ENCODE assay signal across 21 mouse cellular contexts in the genomic region with DNA sequence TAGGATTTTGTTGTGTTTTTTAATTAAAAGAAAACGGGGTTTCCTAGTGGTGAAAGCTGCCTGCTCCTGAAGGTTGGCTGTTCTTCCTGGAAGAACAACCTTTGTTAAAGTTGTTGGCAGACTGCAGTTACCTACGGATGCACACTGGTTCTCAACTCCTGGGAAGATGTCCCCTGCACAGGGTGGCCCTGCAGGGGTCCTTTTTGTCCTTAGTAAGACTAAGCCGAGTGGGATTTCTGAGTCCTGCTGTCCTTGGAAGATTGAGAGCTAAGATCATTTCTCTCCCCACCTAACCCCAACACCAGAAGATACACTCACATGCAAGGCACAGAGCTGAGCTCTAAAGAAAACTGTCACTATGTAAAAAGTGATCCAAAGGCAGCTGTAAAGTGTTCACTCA. TPM values are rescaled to one million over a fixed set of nuclear protein-coding genes. Genes with fewer than 3 reads are reported as not detected.
DNase-seq lines count a peak whose midpoint lies in the region; ATAC-seq and TF ChIP-seq lines count a peak whose summit lies in the region.
"Had no signal": no experiment of that assay in that cellular context is flagged by ENCODE, and none has a peak within 500 bp of the region (broad histone marks: within the 10 kb centered on the region; RNA-seq: fewer than 3 reads in every experiment).

No protein-coding gene starts in this region.

- no peak for TF ChIP-seq CTCF in gastrocnemius, adult 2 months (IDR thresholded peaks at IDR 0.05)
- no peak for TF ChIP-seq CTCF in midbrain, postnatal 0 days (IDR thresholded peaks at IDR 0.05)
- no peak for TF ChIP-seq CTCF in E14TG2a.4 (conservative IDR thresholded peaks at IDR 0.05; ENCODE audit: low read length)

- H3K27me3 ChIP-seq in midbrain, embryonic 10.5 days (ENCODE audit: low read depth, poor library complexity, severe bottlenecking): peaks cover 31% of the 10 kb centered on the region; the same call in 1 of the 2 replicates
- no peaks in the 10 kb centered on the region for H3K27me3 ChIP-seq in midbrain, postnatal 0 days (ENCODE audit: insufficient read depth, low read length)
- H3K27me3 ChIP-seq in E14TG2a.4 (ENCODE audit: insufficient read depth, low read length): no peaks in the 10 kb centered on the region
- peaks cover 11% of the 10 kb centered on the region for H3K27me3 ChIP-seq in embryonic facial prominence, embryonic 10.5 days (replicated peaks; ENCODE audit: low read depth, poor library complexity, severe bottlenecking)
- H3K27me3 ChIP-seq: limb, embryonic 15.5 days; neural tube, embryonic 12.5 days had no signal

- ATAC-seq in midbrain, postnatal 0 days (ENCODE audit: low FRiP score): no peak
- ATAC-seq: activated CD4-positive, CD25-positive, alpha-beta regulatory T cell, adult 4 months; CD4-positive, CD25-positive, alpha-beta regulatory T cell, adult 4 months; hindbrain, embryonic 16.5 days; intestine, embryonic 16.5 days; midbrain, embryonic 13.5 days had no signal

- peak overlapping the region; percentile 51; the same call in 1 of the 2 replicates for H3K27ac ChIP-seq in gastrocnemius, adult 2 months
- peak overlapping the region; percentile 58 for H3K27ac ChIP-seq in midbrain, embryonic 10.5 days (replicated peaks)
- no peak overlapping the region for H3K27ac ChIP-seq in midbrain, postnatal 0 days (ENCODE audit: low read depth, low read length)
- H3K27ac ChIP-seq in embryonic facial prominence, embryonic 10.5 days (replicated peaks): 0 out of 2 replicates have a peak overlapping the region, but pooled peaks have one; percentile 24
- H3K27ac ChIP-seq: limb, embryonic 15.5 days; liver, embryonic 15.5 days; midbrain, embryonic 13.5 days; neural tube, embryonic 12.5 days had no signal

- WGBS in midbrain, embryonic 10.5 days: 2% methylated on average over 3 of the region's 3 CpGs
- 18% methylated on average over 3 of the region's 3 CpGs for WGBS in midbrain, postnatal 0 days
- WGBS in embryonic facial prominence, embryonic 10.5 days: 12% methylated on average over 3 of the region's 3 CpGs

- no peaks in the 10 kb centered on the region for H3K9me3 ChIP-seq in midbrain, embryonic 10.5 days (replicated peaks)
- H3K9me3 ChIP-seq in midbrain, postnatal 0 days (ENCODE audit: low read length): no peaks in the 10 kb centered on the region
- H3K9me3 ChIP-seq in E14TG2a.4 (ENCODE audit: low read length): no peaks in the 10 kb centered on the region
- H3K9me3 ChIP-seq in embryonic facial prominence, embryonic 10.5 days: no peaks in the 10 kb centered on the region
- H3K9me3 ChIP-seq: limb, embryonic 15.5 days; liver, embryonic 15.5 days; midbrain, embryonic 13.5 days; neural tube, embryonic 12.5 days had no signal

- intact Hi-C loops in gastrocnemius, adult 2 months (cut with DNase I): no loop called here

- H3K4me3 ChIP-seq in gastrocnemius, adult 2 months: no peak overlapping the region
- 0 out of 2 replicates have a peak overlapping the region, but pooled peaks have one; percentile 14 for H3K4me3 ChIP-seq in midbrain, embryonic 10.5 days
- no peak overlapping the region for H3K4me3 ChIP-seq in midbrain, postnatal 0 days (ENCODE audit: low read depth, low read length)
- H3K4me3 ChIP-seq in E14TG2a.4 (replicated peaks; ENCODE audit: low read length): peak overlapping the region; percentile 57
- H3K4me3 ChIP-seq in embryonic facial prominence, embryonic 10.5 days: no peak overlapping the region
- H3K4me3 ChIP-seq: limb, embryonic 15.5 days; liver, embryonic 15.5 days; midbrain, embryonic 13.5 days; neural tube, embryonic 12.5 days had no signal

- no peak for DNase-seq in gastrocnemius, adult 2 months
- no peak for DNase-seq in gastrocnemius, adult 8-10 months (ENCODE audit: low spot score in 2 of 2)
- no peak for DNase-seq in midbrain, embryonic 10.5 days (ENCODE audit: low spot score)
- no peak for DNase-seq in midbrain, postnatal 0 days (ENCODE audit: low spot score)
- DNase-seq in embryonic facial prominence, embryonic 10.5 days (ENCODE audit: low spot score): no peak
- no peak for DNase-seq in testis, postnatal 14 days (ENCODE audit: low spot score)
- DNase-seq: adrenal gland, postnatal 10 days; cerebellum, adult 8-10 months; gastrocnemius, postnatal 10 days; layer of hippocampus, adult 9-11 months; right cerebral cortex, postnatal 14 days had no signal

- no peak overlapping the region for H3K9ac ChIP-seq in midbrain, postnatal 0 days (replicated peaks; ENCODE audit: low read length, poor library complexity, severe bottlenecking)
- H3K9ac ChIP-seq: limb, embryonic 15.5 days; liver, embryonic 15.5 days; midbrain, embryonic 13.5 days; neural tube, embryonic 12.5 days had no signal

- H3K4me1 ChIP-seq in midbrain, embryonic 10.5 days: peaks cover 31% of the 10 kb centered on the region
- H3K4me1 ChIP-seq in midbrain, postnatal 0 days (ENCODE audit: insufficient read depth, low read length): no peaks in the 10 kb centered on the region
- H3K4me1 ChIP-seq in E14TG2a.4 (replicated peaks; ENCODE audit: low read depth, low read length): peaks cover 81% of the 10 kb centered on the region
- H3K4me1 ChIP-seq in embryonic facial prominence, embryonic 10.5 days: peaks cover 27% of the 10 kb centered on the region
- H3K4me1 ChIP-seq: limb, embryonic 15.5 days had no signal

- H3K36me3 ChIP-seq in midbrain, embryonic 10.5 days: no peaks in the 10 kb centered on the region
- H3K36me3 ChIP-seq in midbrain, postnatal 0 days (ENCODE audit: insufficient read depth, low read length): no peaks in the 10 kb centered on the region
- H3K36me3 ChIP-seq in E14TG2a.4 (ENCODE audit: insufficient read depth, low read length): 0 out of 2 replicates have a peak, but pooled peaks cover 10% of the 10 kb centered on the region
- no peaks in the 10 kb centered on the region for H3K36me3 ChIP-seq in embryonic facial prominence, embryonic 10.5 days (replicated peaks)
- H3K36me3 ChIP-seq: limb, embryonic 15.5 days; liver, embryonic 15.5 days; midbrain, embryonic 13.5 days; neural tube, embryonic 12.5 days had no signal

- H3K4me2 ChIP-seq in midbrain, postnatal 0 days (ENCODE audit: low read depth, low read length, poor library complexity, severe bottlenecking): no peak overlapping the region
- H3K4me2 ChIP-seq: heart, embryonic 11.5 days; limb, embryonic 15.5 days; liver, embryonic 15.5 days; midbrain, embryonic 13.5 days; neural tube, embryonic 12.5 days had no signal

RNA-seq across cellular contexts. Expression of gene Aff1, which starts 32.6 kb away (rescaled TPM):
- 10 to 100 TPM; 46.7 to 52.8 TPM for total RNA-seq in gastrocnemius, adult 2 months (2021)
- 10 to 100 TPM; 33.8 to 47.9 (median 40.8) TPM for total RNA-seq in gastrocnemius, adult 8-10 months (2022)
- 3.5 and 5.1 TPM in 2 replicates for polyA plus RNA-seq in midbrain, embryonic 10.5 days (2016; fragmentation: Nextera tagmentation; extraction: Ambion mirVana)
- 5.7 and 6.4 TPM in 2 replicates for total RNA-seq in midbrain, postnatal 0 days (2014; rRNA removed)
- 0.82 and 1.6 TPM in 2 replicates for polyA plus RNA-seq in midbrain, postnatal 0 days (2015; fragmentation: Nextera tagmentation; extraction: Ambion mirVana)
- polyA plus RNA-seq in embryonic facial prominence, embryonic 10.5 days (2016; fragmentation: Nextera tagmentation; extraction: Ambion mirVana): 4.0 and 5.5 TPM in 2 replicates

Comparison
In these comparisons a context has a peak if more than half of its experiments do, and no peak if none do; other contexts are left out.
1. H3K4me3 ChIP-seq: peak in midbrain, embryonic 10.5 days (single experiment) and E14TG2a.4 (single experiment); none in gastrocnemius, adult 2 months (single experiment), midbrain, postnatal 0 days (single experiment) and embryonic facial prominence, embryonic 10.5 days (single experiment).